Mouse (Mus musculus): ENCODE results near the gene Dcaf12. TPM values are rescaled to one million over a fixed set of nuclear protein-coding genes. Genes with fewer than 3 reads are reported as not detected.

The Dcaf12 gene
- 47.2 and 47.4 TPM in 2 replicates for polyA plus RNA-seq (2012; ENCODE audit: insufficient read depth, insufficient read length, missing spikeins)

- peak within 1 kb of the TSS; percentile 95 for H3K27ac ChIP-seq (ENCODE audit: insufficient read depth, low read depth, low read length)
- TF ChIP-seq CTCF (IDR thresholded peaks at IDR 0.05; ENCODE audit: low read depth, low read length) = no peak
- peak; percentile 45; the same call in 1 of the 2 replicates for TF ChIP-seq POLR2A (IDR thresholded peaks at IDR 0.05; ENCODE audit: borderline replicate concordance, low read depth, low read length)
- H3K4me1 ChIP-seq (ENCODE audit: control insufficient read depth, insufficient read depth, low read length) = peaks cover 36% of the 10 kb centered on the region
- peak within 1 kb of the TSS; percentile 93 for H3K4me3 ChIP-seq (ENCODE audit: insufficient read depth, low read length)
Measured at GRCm38 (mm10) chr4:41314141-41315129, at the start of gene Dcaf12. Gene Dcaf12 (minus strand): TSS chr4:41314889.

GRCm38 (mm10) chr4:41361059-41361458 lies 46.4 kb upstream of the Dcaf12 start:
- Histone ChIP-seq H3K4me3 (ENCODE audit: insufficient read depth, low read length) (no peak overlapping the region), H3K27ac (ENCODE audit: insufficient read depth, low read depth, low read length) (peak overlapping the region; percentile 17), H3K4me1 (ENCODE audit: control insufficient read depth, insufficient read depth, low read length) (peaks cover 49% of the 10 kb centered on the region)
- TF ChIP-seq POLR2A (IDR thresholded peaks at IDR 0.05; ENCODE audit: borderline replicate concordance, low read depth, low read length) (no peak), CTCF (IDR thresholded peaks at IDR 0.05; ENCODE audit: low read depth, low read length) (no peak)

DNA sequence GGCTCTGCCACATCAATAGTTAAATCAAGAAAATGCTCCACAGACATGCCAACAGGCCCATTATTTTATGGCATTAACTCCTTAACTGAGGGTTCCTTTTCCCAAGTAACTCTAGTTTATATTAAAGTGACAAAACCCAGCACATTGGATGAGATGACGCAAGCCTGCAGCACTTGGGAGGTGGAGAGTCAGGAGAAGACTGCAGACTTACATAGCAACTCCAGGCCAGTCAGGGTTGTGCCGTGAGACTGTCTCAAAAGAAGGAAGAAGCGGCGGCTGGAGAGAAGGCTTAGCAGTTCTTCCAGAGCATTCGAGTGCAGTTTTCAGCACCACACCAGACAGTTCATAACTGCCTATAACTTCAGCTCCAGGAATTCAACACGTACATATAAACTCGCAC lies 44.7 kb upstream of the Dcaf12 start:
- peaks cover 48% of the 10 kb centered on the region for H3K4me1 ChIP-seq (ENCODE audit: control insufficient read depth, insufficient read depth, low read length)
- H3K4me3 ChIP-seq (ENCODE audit: insufficient read depth, low read length) = no peak overlapping the region
- H3K27ac ChIP-seq (ENCODE audit: insufficient read depth, low read depth, low read length) = peak overlapping the region; percentile 53
- TF ChIP-seq POLR2A (IDR thresholded peaks at IDR 0.05; ENCODE audit: borderline replicate concordance, low read depth, low read length) (no peak), CTCF (IDR thresholded peaks at IDR 0.05; ENCODE audit: low read depth, low read length) (no peak)

GRCm38 (mm10) chr4:41358669-41359068 lies 44.0 kb upstream of the Dcaf12 start:
- peak overlapping the region; percentile 47 for H3K27ac ChIP-seq (ENCODE audit: insufficient read depth, low read depth, low read length)
- no peak overlapping the region for H3K4me3 ChIP-seq (ENCODE audit: insufficient read depth, low read length)
- H3K4me1 ChIP-seq (ENCODE audit: control insufficient read depth, insufficient read depth, low read length) = peaks cover 51% of the 10 kb centered on the region
- no peak for TF ChIP-seq CTCF (IDR thresholded peaks at IDR 0.05; ENCODE audit: low read depth, low read length)
- no peak for TF ChIP-seq POLR2A (IDR thresholded peaks at IDR 0.05; ENCODE audit: borderline replicate concordance, low read depth, low read length)

- no peak overlapping the region for H3K27ac ChIP-seq (ENCODE audit: insufficient read depth, low read depth, low read length)
- peaks cover 56% of the 10 kb centered on the region for H3K4me1 ChIP-seq (ENCODE audit: control insufficient read depth, insufficient read depth, low read length)
- H3K4me3 ChIP-seq (ENCODE audit: insufficient read depth, low read length) = no peak overlapping the region
- TF ChIP-seq CTCF (IDR thresholded peaks at IDR 0.05; ENCODE audit: low read depth, low read length) (no peak), POLR2A (IDR thresholded peaks at IDR 0.05; ENCODE audit: borderline replicate concordance, low read depth, low read length) (no peak)
Measured at GRCm38 (mm10) chr4:41357154-41357553, 42.5 kb upstream of the Dcaf12 start.

DNA sequence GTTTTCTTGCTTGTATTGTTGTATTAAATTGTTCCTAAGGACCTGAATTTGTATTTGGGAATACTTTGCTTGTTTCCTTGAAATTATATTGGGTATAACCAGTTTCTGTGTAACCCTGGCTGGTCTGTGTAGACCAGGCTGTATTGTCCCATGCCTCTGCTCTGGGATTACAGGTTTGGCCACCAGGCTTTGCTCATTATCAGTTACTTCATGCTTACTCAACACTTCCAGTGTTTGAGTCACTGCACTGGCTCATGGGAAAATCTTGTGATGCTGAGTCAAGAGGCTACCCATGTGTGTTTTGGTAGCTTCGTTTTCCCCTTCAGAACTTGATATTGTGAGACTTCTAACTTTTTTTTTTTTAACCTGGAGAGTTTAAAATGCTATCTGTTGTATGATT lies 38.6 kb upstream of the Dcaf12 start:
- H3K4me3 ChIP-seq (ENCODE audit: insufficient read depth, low read length) = no peak overlapping the region
- TF ChIP-seq CTCF (IDR thresholded peaks at IDR 0.05; ENCODE audit: low read depth, low read length) = no peak
- peaks cover 41% of the 10 kb centered on the region for H3K4me1 ChIP-seq (ENCODE audit: control insufficient read depth, insufficient read depth, low read length)
- H3K27ac ChIP-seq (ENCODE audit: insufficient read depth, low read depth, low read length) = peak overlapping the region; percentile 49; the same call in 1 of the 2 replicates

- H3K4me3 ChIP-seq (ENCODE audit: insufficient read depth, low read length) = no peak overlapping the region
- peaks cover 38% of the 10 kb centered on the region for H3K4me1 ChIP-seq (ENCODE audit: control insufficient read depth, insufficient read depth, low read length)
- H3K27ac ChIP-seq (ENCODE audit: insufficient read depth, low read depth, low read length) = peak overlapping the region; percentile 39
- TF ChIP-seq POLR2A (IDR thresholded peaks at IDR 0.05; ENCODE audit: borderline replicate concordance, low read depth, low read length) (no peak), CTCF (IDR thresholded peaks at IDR 0.05; ENCODE audit: low read depth, low read length) (no peak)
Measured at GRCm38 (mm10) chr4:41352758-41353157, 38.1 kb upstream of the Dcaf12 start.

- Histone ChIP-seq H3K4me3 (ENCODE audit: insufficient read depth, low read length) (peak overlapping the region; percentile 72), H3K27ac (ENCODE audit: insufficient read depth, low read depth, low read length) (peak overlapping the region; percentile 49), H3K4me1 (ENCODE audit: control insufficient read depth, insufficient read depth, low read length) (peaks cover 36% of the 10 kb centered on the region)
- TF ChIP-seq POLR2A (IDR thresholded peaks at IDR 0.05; ENCODE audit: borderline replicate concordance, low read depth, low read length) (no peak), CTCF (IDR thresholded peaks at IDR 0.05; ENCODE audit: low read depth, low read length) (no peak)
Measured at GRCm38 (mm10) chr4:41349199-41349591, 34.5 kb upstream of the Dcaf12 start.

GRCm38 (mm10) chr4:41348584-41349198 lies 34.0 kb upstream of the Dcaf12 start, which contains the start of gene Ubap1:
Gene Ubap1 (plus strand): TSS chr4:41348996.
- Histone ChIP-seq H3K4me3 (ENCODE audit: insufficient read depth, low read length) (peak within 1 kb of the TSS; percentile 72), H3K27ac (ENCODE audit: insufficient read depth, low read depth, low read length) (peak within 1 kb of the TSS; percentile 49), H3K4me1 (ENCODE audit: control insufficient read depth, insufficient read depth, low read length) (peaks cover 34% of the 10 kb centered on the region)
- TF ChIP-seq POLR2A (IDR thresholded peaks at IDR 0.05; ENCODE audit: borderline replicate concordance, low read depth, low read length) (no peak), CTCF (IDR thresholded peaks at IDR 0.05; ENCODE audit: low read depth, low read length) (no peak)

All from bone marrow macrophage, adult 2 months (primary cell).